Mouse (Mus musculus) CD8-positive naive resting alpha-beta T cell, adult 57 days (primary cell): Measurements from ENCODE around the gene Acrbp. TPM values are rescaled to one million over a fixed set of nuclear protein-coding genes. Genes with fewer than 3 reads are reported as not detected.

Source experiments
- total RNA-seq: library from RNA; stranded (reverse); gene quantifications from one replicate; pipeline ENCODE4 v1.2.4, GENCODE M21; 2023

Gene Acrbp
- 15.9 TPM for total RNA-seq

GRCm38 (mm10) chr6:125049678-125050077 is at the start of gene Acrbp:
Gene Acrbp, plus strand, starts transcription at chr6:125049689.

GRCm38 (mm10) chr6:125009129-125009180 is 40.5 kb upstream of the Acrbp start, which contains the start of gene Zfp384:
Gene Zfp384, plus strand, starts transcription at chr6:125009145.

GRCm38 (mm10) chr6:125039533-125040153 is 9.8 kb upstream of the Acrbp start, which contains the start of gene Ing4:
Gene Ing4, plus strand, starts transcription at chr6:125039760.

GRCm38 (mm10) chr6:125067571-125067995 is 18.1 kb downstream of the Acrbp start, which contains the start of gene Lpar5:
Gene Lpar5, plus strand, starts transcription at chr6:125067920.

GRCm38 (mm10) chr6:125095391-125096278 is 46.1 kb downstream of the Acrbp start, which contains the start of gene Chd4:
Gene Chd4, plus strand, starts transcription at chr6:125095981.

Other genes with a start within 250 kb of the Acrbp start
- gene Spsb2, start 241.0 kb upstream of the Acrbp start, total RNA-seq, result 3.6 TPM
- gene Tpi1, start 235.4 kb upstream of the Acrbp start, total RNA-seq, result 26.1 TPM
- gene Usp5, start 220.2 kb upstream of the Acrbp start, total RNA-seq, result 79.3 TPM
- gene Cdca3, start 220.1 kb upstream of the Acrbp start, total RNA-seq, result 2.0 TPM
- gene Gnb3, start 209.4 kb upstream of the Acrbp start, total RNA-seq, result not detected
- not detected for gene P3h3, start 191.9 kb upstream of the Acrbp start, total RNA-seq
- not detected for gene Gpr162, start 185.7 kb upstream of the Acrbp start, total RNA-seq
- 9.1 TPM for gene Cd4, start 161.5 kb upstream of the Acrbp start, total RNA-seq
- 0.83 TPM for gene Lag3, start 138.0 kb upstream of the Acrbp start, total RNA-seq
- 25.0 TPM for gene Ptms, start 129.6 kb upstream of the Acrbp start, total RNA-seq
- gene Mlf2, start 118.3 kb upstream of the Acrbp start, total RNA-seq, result 77.4 TPM
- gene Cops7a, start 84.2 kb upstream of the Acrbp start, total RNA-seq, result 33.3 TPM
- 0.21 TPM for gene Pianp, start 53.0 kb upstream of the Acrbp start, total RNA-seq
- 68.9 TPM for gene Zfp384, start 40.5 kb upstream of the Acrbp start, total RNA-seq
- gene Ing4, start 9.9 kb upstream of the Acrbp start, total RNA-seq, result 83.2 TPM
- gene Lpar5, start 18.2 kb downstream of the Acrbp start, total RNA-seq, result 17.4 TPM
- gene Chd4, start 46.3 kb downstream of the Acrbp start, total RNA-seq, result 272 TPM
- gene Nop2, start 82.2 kb downstream of the Acrbp start, total RNA-seq, result 43.1 TPM
- gene Iffo1, start 95.6 kb downstream of the Acrbp start, total RNA-seq, result 29.9 TPM
- gene Gapdh, start 116.8 kb downstream of the Acrbp start, total RNA-seq, result 391 TPM
- 42.1 TPM for gene Ncapd2, start 142.0 kb downstream of the Acrbp start, total RNA-seq
- 27.5 TPM for gene Mrpl51, start 142.1 kb downstream of the Acrbp start, total RNA-seq
- 93.5 TPM for gene Vamp1, start 165.9 kb downstream of the Acrbp start, total RNA-seq
- 51.6 TPM for gene Tapbpl, start 182.2 kb downstream of the Acrbp start, total RNA-seq
- 218 TPM for gene Cd27, start 187.3 kb downstream of the Acrbp start, total RNA-seq
- gene Tuba3a, start 236.4 kb downstream of the Acrbp start, total RNA-seq, result not detected